ENCODE assay signal across 27 mouse cellular contexts in genomic region chr3:92894489-92894888, GRCm38 (mm10). TPM values are rescaled to one million over a fixed set of nuclear protein-coding genes. Genes with fewer than 3 reads are reported as not detected.
A peak's percentile ranks its signal among the peaks of the same experiment; 100 is the strongest.
DNase-seq lines count a peak whose midpoint lies in the region; ATAC-seq lines count a peak whose summit lies in the region.
"Had no signal": no experiment of that assay in that cellular context is flagged by ENCODE, and none has a peak within 500 bp of the region (broad histone marks: within the 10 kb centered on the region; RNA-seq: fewer than 3 reads in every experiment).

No protein-coding gene starts in this region.

- no peaks in the 10 kb centered on the region for H3K9me3 ChIP-seq in stomach, embryonic 16.5 days (replicated peaks; ENCODE audit: control insufficient read depth, low read length)
- no peaks in the 10 kb centered on the region for H3K9me3 ChIP-seq in hindbrain, embryonic 12.5 days (replicated peaks)
- H3K9me3 ChIP-seq: forebrain, embryonic 10.5 days; forebrain, embryonic 13.5 days; heart, embryonic 12.5 days; heart, embryonic 15.5 days; hindbrain, embryonic 13.5 days; intestine, embryonic 15.5 days had no signal

- no peaks in the 10 kb centered on the region for H3K4me1 ChIP-seq in stomach, embryonic 16.5 days (ENCODE audit: control insufficient read depth, insufficient read depth, low read length)
- H3K4me1 ChIP-seq in hindbrain, embryonic 12.5 days, result no peaks in the 10 kb centered on the region
- H3K4me1 ChIP-seq: forebrain, embryonic 10.5 days; forebrain, embryonic 13.5 days; heart, embryonic 12.5 days; heart, embryonic 15.5 days; hindbrain, embryonic 13.5 days; intestine, embryonic 15.5 days had no signal

- no peaks in the 10 kb centered on the region for H3K27me3 ChIP-seq in stomach, embryonic 16.5 days (ENCODE audit: control insufficient read depth, insufficient read depth, low read length)
- H3K27me3 ChIP-seq in hindbrain, embryonic 12.5 days, result no peaks in the 10 kb centered on the region
- H3K27me3 ChIP-seq: forebrain, embryonic 13.5 days; heart, embryonic 12.5 days; heart, embryonic 15.5 days; hindbrain, embryonic 13.5 days; intestine, embryonic 15.5 days had no signal

- 0 out of 2 replicates have a peak, but pooled peaks have one; percentile 25 for ATAC-seq in stomach, embryonic 16.5 days (ENCODE audit: insufficient read depth, low FRiP score)
- no peak for ATAC-seq in hindbrain, embryonic 12.5 days (ENCODE audit: low FRiP score)
- ATAC-seq: CD4-positive, CD25-positive, alpha-beta regulatory T cell, adult 4 months; forebrain, embryonic 13.5 days; forebrain, embryonic 16.5 days; hindbrain, embryonic 16.5 days; intestine, embryonic 15.5 days had no signal

- H3K4me3 ChIP-seq in stomach, embryonic 16.5 days (replicated peaks; ENCODE audit: low read length), result no peak overlapping the region
- no peak overlapping the region for H3K4me3 ChIP-seq in hindbrain, embryonic 12.5 days
- H3K4me3 ChIP-seq: erythroblast, embryonic 14.5 days; forebrain, embryonic 10.5 days; forebrain, embryonic 13.5 days; gastrocnemius, adult 2 months; heart, embryonic 12.5 days; heart, embryonic 15.5 days; hindbrain, embryonic 13.5 days; intestine, embryonic 15.5 days had no signal

- WGBS in stomach, embryonic 16.5 days, result 61% methylated on average over 1 of the region's 1 CpGs
- WGBS in hindbrain, embryonic 12.5 days, result 65% methylated on average over 1 of the region's 1 CpGs

- H3K4me2 ChIP-seq in stomach, embryonic 16.5 days (ENCODE audit: low read depth, low read length), result no peak overlapping the region
- H3K4me2 ChIP-seq in hindbrain, embryonic 12.5 days (replicated peaks), result no peak overlapping the region
- H3K4me2 ChIP-seq: forebrain, embryonic 13.5 days; heart, embryonic 12.5 days; heart, embryonic 15.5 days; hindbrain, embryonic 13.5 days; intestine, embryonic 15.5 days had no signal

- H3K27ac ChIP-seq in stomach, embryonic 16.5 days (ENCODE audit: low read length), result no peak overlapping the region
- H3K27ac ChIP-seq in hindbrain, embryonic 12.5 days, result no peak overlapping the region
- H3K27ac ChIP-seq: forebrain, embryonic 10.5 days; forebrain, embryonic 13.5 days; gastrocnemius, adult 2 months; heart, embryonic 15.5 days; hindbrain, embryonic 13.5 days; intestine, embryonic 15.5 days had no signal

- H3K9ac ChIP-seq in stomach, embryonic 16.5 days (ENCODE audit: low read length), result no peak overlapping the region
- no peak overlapping the region for H3K9ac ChIP-seq in hindbrain, embryonic 12.5 days
- H3K9ac ChIP-seq: forebrain, embryonic 13.5 days; heart, embryonic 12.5 days; heart, embryonic 15.5 days; hindbrain, embryonic 13.5 days; intestine, embryonic 15.5 days had no signal

- no peaks in the 10 kb centered on the region for H3K36me3 ChIP-seq in stomach, embryonic 16.5 days (ENCODE audit: control insufficient read depth, insufficient read depth, low read length)
- no peaks in the 10 kb centered on the region for H3K36me3 ChIP-seq in hindbrain, embryonic 12.5 days
- H3K36me3 ChIP-seq: forebrain, embryonic 10.5 days; heart, embryonic 12.5 days; heart, embryonic 15.5 days; hindbrain, embryonic 13.5 days; intestine, embryonic 15.5 days had no signal

- peak; percentile 5 for DNase-seq in urinary bladder, postnatal 14 days (ENCODE audit: low spot score)
- no peak for DNase-seq in urinary bladder, postnatal 10 days (ENCODE audit: low spot score)
- peak; percentile 58 for DNase-seq in fat pad, adult 2 months (ENCODE audit: extremely low read depth, low read depth, low spot score)
- no peak for DNase-seq in frontal cortex, adult 2 months (ENCODE audit: extremely low spot score in 1 of 2, low spot score in 1 of 2)
- DNase-seq: adrenal gland, adult 2 months; cerebellum, adult 11 months; cerebellum, adult 9-11 months; cerebellum, postnatal 25 days; gastrocnemius, adult 2 months; gastrocnemius, postnatal 14 days; heart, adult 18-20 months; heart, postnatal 10 days; heart, postnatal 4 days had no signal

RNA-seq across cellular contexts. Expression of gene 2310050C09Rik, which starts 24.5 kb away (rescaled TPM):
- polyA plus RNA-seq in stomach, embryonic 16.5 days (2015; fragmentation: Nextera tagmentation; extraction: Ambion mirVana), result not detected in 2 replicates
- polyA plus RNA-seq in hindbrain, embryonic 12.5 days (2016; fragmentation: Nextera tagmentation; extraction: Ambion mirVana), result not detected in 2 replicates
- not detected in 2 replicates for polyA plus RNA-seq in frontal cortex, adult 2 months (2012; rRNA removed)
- polyA plus RNA-seq: adrenal gland, adult 2 months; C2C12; CD4-positive, CD25-positive, alpha-beta regulatory T cell, adult 4 months; cerebellum, adult 2 months; erythroblast, embryonic 14.5 days; forebrain, embryonic 10.5 days; forebrain, embryonic 13.5 days; forebrain, embryonic 16.5 days; heart, embryonic 12.5 days; heart, embryonic 15.5 days; hindbrain, embryonic 13.5 days; hindbrain, embryonic 16.5 days; intestine, embryonic 15.5 days had no signal

RNA-seq across cellular contexts. Expression of gene Lce3a, which starts 31.5 kb away (rescaled TPM):
- polyA plus RNA-seq in stomach, embryonic 16.5 days (2015; fragmentation: Nextera tagmentation; extraction: Ambion mirVana), result 7.5 and 10.8 TPM in 2 replicates
- not detected in 2 replicates for polyA plus RNA-seq in hindbrain, embryonic 12.5 days (2016; fragmentation: Nextera tagmentation; extraction: Ambion mirVana)
- not detected in 2 replicates for polyA plus RNA-seq in frontal cortex, adult 2 months (2012; rRNA removed)
- polyA plus RNA-seq: adrenal gland, adult 2 months; C2C12; CD4-positive, CD25-positive, alpha-beta regulatory T cell, adult 4 months; cerebellum, adult 2 months; erythroblast, embryonic 14.5 days; forebrain, embryonic 10.5 days; forebrain, embryonic 13.5 days; forebrain, embryonic 16.5 days; heart, embryonic 12.5 days; heart, embryonic 15.5 days; hindbrain, embryonic 13.5 days; hindbrain, embryonic 16.5 days; intestine, embryonic 15.5 days had no signal

RNA-seq across cellular contexts. Expression of gene Lce3b, which starts 38.3 kb away (rescaled TPM):
- polyA plus RNA-seq in stomach, embryonic 16.5 days (2015; fragmentation: Nextera tagmentation; extraction: Ambion mirVana), result 1.7 and 2.1 TPM in 2 replicates
- polyA plus RNA-seq in hindbrain, embryonic 12.5 days (2016; fragmentation: Nextera tagmentation; extraction: Ambion mirVana), result not detected in 2 replicates
- polyA plus RNA-seq in frontal cortex, adult 2 months (2012; rRNA removed), result not detected in 2 replicates
- polyA plus RNA-seq: adrenal gland, adult 2 months; C2C12; CD4-positive, CD25-positive, alpha-beta regulatory T cell, adult 4 months; cerebellum, adult 2 months; erythroblast, embryonic 14.5 days; forebrain, embryonic 10.5 days; forebrain, embryonic 13.5 days; forebrain, embryonic 16.5 days; heart, embryonic 12.5 days; heart, embryonic 15.5 days; hindbrain, embryonic 13.5 days; hindbrain, embryonic 16.5 days; intestine, embryonic 15.5 days had no signal

RNA-seq across cellular contexts. Expression of gene Lce1l, which starts 43.4 kb away (rescaled TPM):
- polyA plus RNA-seq in stomach, embryonic 16.5 days (2015; fragmentation: Nextera tagmentation; extraction: Ambion mirVana), result not detected in 2 replicates
- polyA plus RNA-seq in hindbrain, embryonic 12.5 days (2016; fragmentation: Nextera tagmentation; extraction: Ambion mirVana), result not detected in 2 replicates
- polyA plus RNA-seq in frontal cortex, adult 2 months (2012; rRNA removed), result not detected in 2 replicates
- polyA plus RNA-seq: adrenal gland, adult 2 months; C2C12; CD4-positive, CD25-positive, alpha-beta regulatory T cell, adult 4 months; cerebellum, adult 2 months; erythroblast, embryonic 14.5 days; forebrain, embryonic 10.5 days; forebrain, embryonic 13.5 days; forebrain, embryonic 16.5 days; heart, embryonic 12.5 days; heart, embryonic 15.5 days; hindbrain, embryonic 13.5 days; hindbrain, embryonic 16.5 days; intestine, embryonic 15.5 days had no signal

RNA-seq across cellular contexts. Expression of gene Lce3c, which starts 49.8 kb away (rescaled TPM):
- polyA plus RNA-seq in stomach, embryonic 16.5 days (2015; fragmentation: Nextera tagmentation; extraction: Ambion mirVana), result 3.7 and 4.0 TPM in 2 replicates
- polyA plus RNA-seq in hindbrain, embryonic 12.5 days (2016; fragmentation: Nextera tagmentation; extraction: Ambion mirVana), result not detected in 2 replicates
- not detected in 2 replicates for polyA plus RNA-seq in frontal cortex, adult 2 months (2012; rRNA removed)
- polyA plus RNA-seq: adrenal gland, adult 2 months; C2C12; CD4-positive, CD25-positive, alpha-beta regulatory T cell, adult 4 months; cerebellum, adult 2 months; erythroblast, embryonic 14.5 days; forebrain, embryonic 10.5 days; forebrain, embryonic 13.5 days; forebrain, embryonic 16.5 days; heart, embryonic 12.5 days; heart, embryonic 15.5 days; hindbrain, embryonic 13.5 days; intestine, embryonic 15.5 days had no signal

Comparison
In these comparisons a context has a peak if more than half of its experiments do, and no peak if none do; other contexts are left out.
1. DNase-seq: peak in urinary bladder, postnatal 14 days (single experiment) and fat pad, adult 2 months (single experiment); none in urinary bladder, postnatal 10 days (single experiment) and frontal cortex, adult 2 months (0 of 2).